Comparison of ENCODE assay signal across 9 mouse cellular contexts in the genomic region with DNA sequence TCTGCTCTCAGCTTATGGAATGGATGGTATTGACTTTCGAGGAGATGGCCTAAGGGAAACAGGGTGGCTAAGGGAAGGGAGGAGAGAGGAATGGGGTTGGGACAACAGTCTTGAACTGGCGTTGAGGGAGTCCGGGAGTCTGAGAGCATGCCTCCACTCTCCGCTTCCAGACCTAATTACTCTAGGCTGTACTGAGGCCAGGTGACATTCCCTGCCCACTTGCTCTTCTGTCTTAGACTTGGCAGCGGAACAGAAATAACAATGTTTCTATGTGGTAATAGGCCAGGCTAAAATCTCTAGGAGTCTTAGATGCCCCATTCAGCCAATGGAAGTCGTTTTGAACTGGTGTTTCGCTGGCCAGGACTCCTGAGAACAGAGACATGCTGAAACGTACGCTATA. TPM values are rescaled to one million over a fixed set of nuclear protein-coding genes. Genes with fewer than 3 reads are reported as not detected.
DNase-seq lines count a peak whose midpoint lies in the region; ATAC-seq and TF ChIP-seq lines count a peak whose summit lies in the region.
"Had no signal": no experiment of that assay in that cellular context is flagged by ENCODE, and none has a peak within 500 bp of the region (broad histone marks: within the 10 kb centered on the region; RNA-seq: fewer than 3 reads in every experiment).

No protein-coding gene starts in this region.

- H3K36me3 ChIP-seq in heart, embryonic 10.5 days: peaks cover 10% of the 10 kb centered on the region
- H3K36me3 ChIP-seq in ES-Bruce4 (ENCODE audit: control insufficient read depth, insufficient read depth, low read length, poor library complexity, severe bottlenecking): no peaks in the 10 kb centered on the region; the same call in 1 of the 2 replicates
- 0 out of 2 replicates have a peak, but pooled peaks cover under 1% of the 10 kb centered on the region for H3K36me3 ChIP-seq in liver, postnatal 0 days (replicated peaks; ENCODE audit: insufficient read depth, low read length)

- no peak for TF ChIP-seq CTCF in ES-Bruce4 (IDR thresholded peaks at IDR 0.05; ENCODE audit: low read depth, low read length)
- TF ChIP-seq CTCF in liver, postnatal 0 days (IDR thresholded peaks at IDR 0.05; ENCODE audit: low read depth): no peak

- H3K4me3 ChIP-seq in heart, embryonic 10.5 days: peak overlapping the region; percentile 82
- H3K4me3 ChIP-seq in ES-Bruce4 (ENCODE audit: low read depth, low read length): peak overlapping the region; percentile 81
- peak overlapping the region; percentile 64 for H3K4me3 ChIP-seq in liver, postnatal 0 days (ENCODE audit: low read depth, low read length)

- no peak for TF ChIP-seq EP300 in ES-Bruce4 (IDR thresholded peaks at IDR 0.05; ENCODE audit: insufficient read depth, low read depth, low read length)
- no peak for TF ChIP-seq EP300 in liver, postnatal 0 days (IDR thresholded peaks at IDR 0.05; ENCODE audit: low read depth)

- H3K4me1 ChIP-seq in heart, embryonic 10.5 days: peaks cover 27% of the 10 kb centered on the region
- H3K4me1 ChIP-seq in ES-Bruce4 (ENCODE audit: control insufficient read depth, insufficient read depth, low read length): no peaks in the 10 kb centered on the region
- H3K4me1 ChIP-seq in liver, postnatal 0 days (ENCODE audit: insufficient read depth): peaks cover 10% of the 10 kb centered on the region; the same call in 1 of the 2 replicates

- peak overlapping the region; percentile 84 for H3K4me2 ChIP-seq in liver, postnatal 0 days (ENCODE audit: low read depth, low read length)

- ATAC-seq in liver, postnatal 0 days: no peak

- no peak for DNase-seq in heart, embryonic 10.5 days (ENCODE audit: low spot score)
- DNase-seq in heart, adult 18-20 months: no peak
- DNase-seq in gonadal fat pad, adult 2 months (ENCODE audit: low read depth): peak; percentile 83
- DNase-seq in liver, postnatal 0 days: no peak
- no peak for DNase-seq in gastrocnemius, postnatal 14 days
- no peak for DNase-seq in gastrocnemius, postnatal 10 days
- DNase-seq in cerebellum, postnatal 25 days: no peak

- TF ChIP-seq POLR2A in ES-Bruce4 (IDR thresholded peaks at IDR 0.05; ENCODE audit: insufficient read depth, low read length): no peak

- peak overlapping the region; percentile 59 for H3K9ac ChIP-seq in ES-Bruce4 (ENCODE audit: low read depth, poor library complexity, severe bottlenecking)
- 0 out of 2 replicates have a peak overlapping the region, but pooled peaks have one; percentile 45 for H3K9ac ChIP-seq in liver, postnatal 0 days (replicated peaks)

- WGBS in heart, embryonic 10.5 days: 87% methylated on average over 9 of the region's 9 CpGs
- WGBS in liver, postnatal 0 days (ENCODE audit: insufficient replicate concordance): 70% methylated on average over 9 of the region's 9 CpGs

- peak overlapping the region; percentile 86; the same call in 1 of the 2 replicates for H3K27ac ChIP-seq in heart, embryonic 10.5 days
- H3K27ac ChIP-seq in ES-Bruce4 (ENCODE audit: insufficient read depth, low read length): no peak overlapping the region
- H3K27ac ChIP-seq in liver, postnatal 0 days (ENCODE audit: low read depth): 0 out of 2 replicates have a peak overlapping the region, but pooled peaks have one; percentile 79

- H3K9me3 ChIP-seq in heart, embryonic 10.5 days: no peaks in the 10 kb centered on the region
- no peaks in the 10 kb centered on the region for H3K9me3 ChIP-seq in ES-Bruce4 (replicated peaks; ENCODE audit: control insufficient read depth, insufficient read depth, low read length, poor library complexity, severe bottlenecking)
- H3K9me3 ChIP-seq in liver, postnatal 0 days (ENCODE audit: low read length): no peaks in the 10 kb centered on the region

- no peaks in the 10 kb centered on the region for H3K27me3 ChIP-seq in heart, embryonic 10.5 days (ENCODE audit: insufficient read depth, poor library complexity, severe bottlenecking)
- no peaks in the 10 kb centered on the region for H3K27me3 ChIP-seq in ES-Bruce4 (ENCODE audit: control insufficient read depth, insufficient read depth, low read length, poor library complexity, severe bottlenecking)
- no peaks in the 10 kb centered on the region for H3K27me3 ChIP-seq in liver, postnatal 0 days (ENCODE audit: insufficient read depth, low read length)

- intact Hi-C loops in gastrocnemius, postnatal 14 days (cut with DNase I; ENCODE audit: low total_unique reads): no loop called here

RNA-seq across cellular contexts. Expression of a gene that starts 0.8 kb away (rescaled TPM):
- polyA plus RNA-seq in heart, embryonic 10.5 days (2016; fragmentation: Nextera tagmentation; extraction: Ambion mirVana): 10.6 and 13.6 TPM in 2 replicates
- total RNA-seq in heart, adult 18-20 months (2021): 1 to 10 TPM; 6.7 to 7.9 TPM
- polyA plus RNA-seq in ES-Bruce4 (2011; ENCODE audit: insufficient read depth, insufficient read length, low read depth, missing spikeins): 18.0 and 19.6 TPM in 2 replicates
- polyA plus RNA-seq in gonadal fat pad, adult 2 months (2012; rRNA removed): 21.4 and 23.4 TPM in 2 replicates
- polyA plus RNA-seq in liver, postnatal 0 days (2015; fragmentation: Nextera tagmentation; extraction: Ambion mirVana): 7.2 and 7.7 TPM in 2 replicates
- 1 to 10 TPM; 4.5 to 5.0 TPM for total RNA-seq in gastrocnemius, postnatal 14 days (2021)
- 1 to 10 TPM; 4.7 to 6.6 TPM for total RNA-seq in gastrocnemius, postnatal 10 days (2021)

RNA-seq across cellular contexts. Expression of a gene that starts 14.3 kb away (rescaled TPM):
- 2.4 and 5.4 TPM in 2 replicates for polyA plus RNA-seq in heart, embryonic 10.5 days (2016; fragmentation: Nextera tagmentation; extraction: Ambion mirVana)
- total RNA-seq in heart, adult 18-20 months (2021): 1 to 10 TPM in 1 of 2 experiments, under 1 TPM in 1; 0.35 to 1.4 TPM
- polyA plus RNA-seq in ES-Bruce4 (2011; ENCODE audit: insufficient read depth, insufficient read length, low read depth, missing spikeins): 10.8 and 13.2 TPM in 2 replicates
- 59.5 and 80.6 TPM in 2 replicates for polyA plus RNA-seq in gonadal fat pad, adult 2 months (2012; rRNA removed)
- 24.0 and 26.7 TPM in 2 replicates for polyA plus RNA-seq in liver, postnatal 0 days (2015; fragmentation: Nextera tagmentation; extraction: Ambion mirVana)
- total RNA-seq in gastrocnemius, postnatal 14 days (2021): not detected
- under 1 TPM in 1 of 2 experiments, not detected in 1; 0.07 TPM for total RNA-seq in gastrocnemius, postnatal 10 days (2021)
- total RNA-seq: gastrocnemius, adult 8-10 months had no signal

RNA-seq across cellular contexts. Expression of a gene that starts 17.6 kb away (rescaled TPM):
- 47.3 and 67.8 TPM in 2 replicates for polyA plus RNA-seq in heart, embryonic 10.5 days (2016; fragmentation: Nextera tagmentation; extraction: Ambion mirVana)
- total RNA-seq in heart, adult 18-20 months (2021): 10 to 100 TPM in 1 of 2 experiments, 1 to 10 TPM in 1; 8.8 to 11.5 TPM
- 75.7 and 82.1 TPM in 2 replicates for polyA plus RNA-seq in ES-Bruce4 (2011; ENCODE audit: insufficient read depth, insufficient read length, low read depth, missing spikeins)
- 18.3 and 24.9 TPM in 2 replicates for polyA plus RNA-seq in gonadal fat pad, adult 2 months (2012; rRNA removed)
- polyA plus RNA-seq in liver, postnatal 0 days (2015; fragmentation: Nextera tagmentation; extraction: Ambion mirVana): 2.6 and 3.2 TPM in 2 replicates
- 1 to 10 TPM; 6.1 to 7.0 TPM for total RNA-seq in gastrocnemius, postnatal 14 days (2021)
- 10 to 100 TPM in 1 of 2 experiments, 1 to 10 TPM in 1; 5.8 to 11.0 TPM for total RNA-seq in gastrocnemius, postnatal 10 days (2021)

RNA-seq across cellular contexts. Expression of a gene that starts 59.7 kb away (rescaled TPM):
- 24.1 and 38.1 TPM in 2 replicates for polyA plus RNA-seq in heart, embryonic 10.5 days (2016; fragmentation: Nextera tagmentation; extraction: Ambion mirVana)
- 10 to 100 TPM in 1 of 2 experiments, 1 to 10 TPM in 1; 9.8 to 11.0 TPM for total RNA-seq in heart, adult 18-20 months (2021)
- 45.1 and 50.3 TPM in 2 replicates for polyA plus RNA-seq in ES-Bruce4 (2011; ENCODE audit: insufficient read depth, insufficient read length, low read depth, missing spikeins)
- polyA plus RNA-seq in gonadal fat pad, adult 2 months (2012; rRNA removed): 12.0 and 14.8 TPM in 2 replicates
- polyA plus RNA-seq in liver, postnatal 0 days (2015; fragmentation: Nextera tagmentation; extraction: Ambion mirVana): 12.1 and 12.5 TPM in 2 replicates
- 10 to 100 TPM in 1 of 2 experiments, 1 to 10 TPM in 1; 8.5 to 10.6 TPM for total RNA-seq in gastrocnemius, postnatal 14 days (2021)
- 10 to 100 TPM; 11.7 to 13.3 TPM for total RNA-seq in gastrocnemius, postnatal 10 days (2021)

RNA-seq across cellular contexts. Expression of a gene that starts 59.7 kb away (rescaled TPM):
- 59.7 and 63.9 TPM in 2 replicates for polyA plus RNA-seq in heart, embryonic 10.5 days (2016; fragmentation: Nextera tagmentation; extraction: Ambion mirVana)
- total RNA-seq in heart, adult 18-20 months (2021): 10 to 100 TPM; 25.3 to 26.5 TPM
- polyA plus RNA-seq in ES-Bruce4 (2011; ENCODE audit: insufficient read depth, insufficient read length, low read depth, missing spikeins): 88.7 and 107 TPM in 2 replicates
- 27.2 and 34.0 TPM in 2 replicates for polyA plus RNA-seq in gonadal fat pad, adult 2 months (2012; rRNA removed)
- 10.4 and 11.0 TPM in 2 replicates for polyA plus RNA-seq in liver, postnatal 0 days (2015; fragmentation: Nextera tagmentation; extraction: Ambion mirVana)
- 10 to 100 TPM; 21.5 to 23.9 TPM for total RNA-seq in gastrocnemius, postnatal 14 days (2021)
- 10 to 100 TPM; 23.8 to 25.5 TPM for total RNA-seq in gastrocnemius, postnatal 10 days (2021)
